Mouse (Mus musculus) forebrain, embryonic 15.5 days (tissue): Measurements from ENCODE around the gene Carm1. TPM values are rescaled to one million over a fixed set of nuclear protein-coding genes. Genes with fewer than 3 reads are reported as not detected.

Experiments used
- ATAC-seq: fragments of 200-750 bp; cut with Nextera tagmentation; replicated peaks from 2 replicates; pipeline ENCODE4 v1.8.0; 2017; ENCODE audit warnings: mild to moderate bottlenecking, moderate TSS enrichment, moderate library complexity
- H3K27ac ChIP-seq: fragments of 300-500 bp; sonication (generic); replicated peaks from 2 replicates; pipeline ENCODE4 v1.5.1; 2015; ENCODE audit warnings: mild to moderate bottlenecking, inconsistent platforms
- H3K27me3 ChIP-seq: fragments of 300-500 bp; sonication (generic); 2 replicates; pipeline ENCODE4 v1.6.1; 2015; ENCODE audit warnings: inconsistent platforms
- H3K36me3 ChIP-seq: fragments of 300-500 bp; sonication (generic); 2 replicates; pipeline ENCODE4 v1.6.1; 2015; ENCODE audit warnings: mild to moderate bottlenecking, inconsistent platforms
- H3K4me1 ChIP-seq: fragments of 300-500 bp; sonication (generic); 2 replicates; pipeline ENCODE4 v1.6.1; 2015; ENCODE audit warnings: inconsistent platforms
- H3K4me2 ChIP-seq: fragments of 300-500 bp; sonication (generic); replicated peaks from 2 replicates; pipeline ENCODE4 v1.6.1; 2015; ENCODE audit warnings: mild to moderate bottlenecking, inconsistent platforms
- H3K4me3 ChIP-seq: fragments of 300-500 bp; sonication (generic); 2 replicates; pipeline ENCODE4 v1.5.1; 2015; ENCODE audit warnings: mild to moderate bottlenecking, inconsistent platforms
- H3K9ac ChIP-seq: fragments of 300-500 bp; sonication (generic); replicated peaks from 2 replicates; pipeline ENCODE4 v1.6.1; 2015; ENCODE audit warnings: mild to moderate bottlenecking, inconsistent platforms
- H3K9me3 ChIP-seq: fragments of 300-500 bp; sonication (generic); 2 replicates; pipeline ENCODE4 v1.6.1; 2016; ENCODE audit warnings: inconsistent platforms
- WGBS: fragments of 180-500 bp; shearing (Covaris S2); methylation state at CpG from one replicate; pipeline ENCODE4 v1.1.7; 2015; ENCODE audit warnings: mixed read lengths; 5-methylcytosine and 5-hydroxymethylcytosine counted together
- polyA plus RNA-seq: library from polyadenylated mRNA; unstranded; fragments of >200 nt; fragmentation: Nextera tagmentation; extraction: Ambion mirVana; gene quantifications from 2 replicates; pipeline ENCODE4 v1.2.1, GENCODE M21; 2015

Carm1 gene
- polyA plus RNA-seq, 1 experiment from 2014 or later = 37.3 TPM

- Histone ChIP-seq H3K9ac (no peak overlapping the region), H3K27ac (no peak overlapping the region), H3K27me3 (no peaks in the 10 kb centered on the region), H3K4me3 (no peak overlapping the region), H3K9me3 (no peaks in the 10 kb centered on the region), H3K4me2 (no peak overlapping the region), H3K4me1 (no peaks in the 10 kb centered on the region), H3K36me3 (no peaks in the 10 kb centered on the region)
- WGBS = 64% methylated on average over 5 of the region's 5 CpGs
- ATAC-seq = no peak
Observed at GRCm38 (mm10) chr9:21605865-21606264, 59.2 kb downstream of the Carm1 start.

GRCm38 (mm10) chr9:21606648-21607047 lies 60.0 kb downstream of the Carm1 start:
- Histone ChIP-seq H3K27me3 (no peaks in the 10 kb centered on the region), H3K4me1 (no peaks in the 10 kb centered on the region), H3K9ac (no peak overlapping the region), H3K27ac (no peak overlapping the region), H3K4me3 (no peak overlapping the region), H3K9me3 (no peaks in the 10 kb centered on the region), H3K36me3 (no peaks in the 10 kb centered on the region), H3K4me2 (no peak overlapping the region)
- no peak for ATAC-seq
- 89% methylated on average over 1 of the region's 1 CpGs for WGBS

GRCm38 (mm10) chr9:21609861-21610260 lies 63.2 kb downstream of the Carm1 start:
- Histone ChIP-seq H3K4me2 (no peak overlapping the region), H3K4me3 (no peak overlapping the region), H3K36me3 (no peaks in the 10 kb centered on the region), H3K9me3 (no peaks in the 10 kb centered on the region), H3K27me3 (no peaks in the 10 kb centered on the region), H3K9ac (no peak overlapping the region), H3K4me1 (peaks cover 3% of the 10 kb centered on the region; the same call in 1 of the 2 replicates), H3K27ac (no peak overlapping the region)
- no peak for ATAC-seq
- 90% methylated on average over 1 of the region's 1 CpGs for WGBS

GRCm38 (mm10) chr9:21614864-21615616 lies 68.3 kb downstream of the Carm1 start:
- Histone ChIP-seq H3K4me3 (peak overlapping the region; percentile 62), H3K27me3 (no peaks in the 10 kb centered on the region), H3K9me3 (no peaks in the 10 kb centered on the region), H3K9ac (peak overlapping the region; percentile 65), H3K27ac (peak overlapping the region; percentile 98), H3K4me2 (peak overlapping the region; percentile 50), H3K4me1 (peaks cover 32% of the 10 kb centered on the region), H3K36me3 (no peaks in the 10 kb centered on the region)
- 76% methylated on average over 15 of the region's 15 CpGs for WGBS
- no peak for ATAC-seq

GRCm38 (mm10) chr9:21615617-21616231 lies 69.0 kb downstream of the Carm1 start, which contains the start of gene Smarca4:
Gene Smarca4, plus strand, starts transcription at chr9:21616169.
- peaks cover 38% of the 10 kb centered on the region for H3K4me1 ChIP-seq
- peak; percentile 95 for ATAC-seq
- peak within 1 kb of the TSS; percentile 98 for H3K27ac ChIP-seq
- peak within 1 kb of the TSS; percentile 91 for H3K9ac ChIP-seq
- H3K27me3 ChIP-seq = no peaks in the 10 kb centered on the region
- under 1% methylated on average over 45 of the region's 45 CpGs for WGBS
- no peaks in the 10 kb centered on the region for H3K36me3 ChIP-seq
- H3K4me3 ChIP-seq = peak within 1 kb of the TSS; percentile 62
- no peaks in the 10 kb centered on the region for H3K9me3 ChIP-seq
- peak within 1 kb of the TSS; percentile 70 for H3K4me2 ChIP-seq

- Histone ChIP-seq H3K9me3 (no peaks in the 10 kb centered on the region), H3K27me3 (no peaks in the 10 kb centered on the region), H3K9ac (peak overlapping the region; percentile 91), H3K27ac (peak overlapping the region; percentile 98), H3K4me2 (peak overlapping the region; percentile 70), H3K4me1 (peaks cover 42% of the 10 kb centered on the region), H3K36me3 (no peaks in the 10 kb centered on the region), H3K4me3 (peak overlapping the region; percentile 62)
- under 1% methylated on average over 56 of the region's 57 CpGs for WGBS
- peak; percentile 84 for ATAC-seq
Observed at GRCm38 (mm10) chr9:21616232-21616781, 69.6 kb downstream of the Carm1 start.

- H3K9ac ChIP-seq = peak overlapping the region; percentile 91
- H3K9me3 ChIP-seq = no peaks in the 10 kb centered on the region
- peak overlapping the region; percentile 62 for H3K4me3 ChIP-seq
- peak overlapping the region; percentile 70 for H3K4me2 ChIP-seq
- H3K27ac ChIP-seq = peak overlapping the region; percentile 98
- no peaks in the 10 kb centered on the region for H3K27me3 ChIP-seq
- H3K36me3 ChIP-seq = no peaks in the 10 kb centered on the region
- under 1% methylated on average over 10 of the region's 10 CpGs for WGBS
- H3K4me1 ChIP-seq = peaks cover 42% of the 10 kb centered on the region
- ATAC-seq = no peak
Observed at GRCm38 (mm10) chr9:21617066-21617465, 70.4 kb downstream of the Carm1 start.

GRCm38 (mm10) chr9:21620229-21620628 lies 73.5 kb downstream of the Carm1 start:
- ATAC-seq = no peak
- no peak overlapping the region for H3K4me3 ChIP-seq
- H3K9ac ChIP-seq = no peak overlapping the region
- no peak overlapping the region for H3K4me2 ChIP-seq
- 83% methylated on average over 4 of the region's 4 CpGs for WGBS
- no peak overlapping the region for H3K27ac ChIP-seq
- no peaks in the 10 kb centered on the region for H3K36me3 ChIP-seq
- H3K27me3 ChIP-seq = no peaks in the 10 kb centered on the region
- peaks cover 49% of the 10 kb centered on the region for H3K4me1 ChIP-seq
- H3K9me3 ChIP-seq = no peaks in the 10 kb centered on the region

- no peak overlapping the region for H3K4me3 ChIP-seq
Observed at GRCm38 (mm10) chr9:21622676-21623075, 76.0 kb downstream of the Carm1 start.

GRCm38 (mm10) chr9:21625342-21626339 lies 78.9 kb downstream of the Carm1 start:
- peaks cover 24% of the 10 kb centered on the region for H3K4me1 ChIP-seq
- H3K4me2 ChIP-seq = no peak overlapping the region
- 86% methylated on average over 10 of the region's 10 CpGs for WGBS
- H3K36me3 ChIP-seq = no peaks in the 10 kb centered on the region
- no peak for ATAC-seq
- no peak overlapping the region for H3K4me3 ChIP-seq
- no peak overlapping the region for H3K9ac ChIP-seq
- H3K27me3 ChIP-seq = no peaks in the 10 kb centered on the region
- no peak overlapping the region for H3K27ac ChIP-seq
- no peaks in the 10 kb centered on the region for H3K9me3 ChIP-seq

More at GRCm38 (mm10) chr9:21622676-21623075, 76.0 kb downstream of the Carm1 start:
- WGBS = 92% methylated on average over 1 of the region's 1 CpGs
- H3K4me2 ChIP-seq = no peak overlapping the region
- no peak overlapping the region for H3K27ac ChIP-seq
- H3K36me3 ChIP-seq = no peaks in the 10 kb centered on the region
- ATAC-seq = no peak
- peaks cover 48% of the 10 kb centered on the region for H3K4me1 ChIP-seq
- H3K27me3 ChIP-seq = no peaks in the 10 kb centered on the region
- no peak overlapping the region for H3K9ac ChIP-seq
- H3K9me3 ChIP-seq = no peaks in the 10 kb centered on the region

GRCm38 (mm10) chr9:21626571-21626970 lies 79.9 kb downstream of the Carm1 start:
- no peak overlapping the region for H3K9ac ChIP-seq
- ATAC-seq = no peak
- H3K27me3 ChIP-seq = no peaks in the 10 kb centered on the region
- H3K4me3 ChIP-seq = no peak overlapping the region
- H3K4me2 ChIP-seq = no peak overlapping the region
- H3K36me3 ChIP-seq = 0 out of 2 replicates have a peak, but pooled peaks cover 4% of the 10 kb centered on the region
- no peak overlapping the region for H3K27ac ChIP-seq
- no peaks in the 10 kb centered on the region for H3K9me3 ChIP-seq
- H3K4me1 ChIP-seq = peaks cover 19% of the 10 kb centered on the region
